Mouse (Mus musculus) erythroblast, embryonic 14.5 days (primary cell): ENCODE results near the gene Ier2.

Experiments
- GATA1 ChIP-seq: IDR thresholded peaks from 2 replicates; pipeline ENCODE4 v1.6.1; 2012; ENCODE audit warnings: low read length, inconsistent platforms, mixed read lengths
- TAL1 ChIP-seq: IDR thresholded peaks from 3 replicates; pipeline ENCODE4 v1.6.1; 2012; ENCODE audit warnings: low read length, inconsistent platforms, mixed read lengths

- TF ChIP-seq TAL1 (no peak), GATA1 (no peak)
Measured at GRCm38 (mm10) chr8:84708071-84708541, 45.5 kb upstream of the Ier2 start.
